Mouse (Mus musculus) stomach, embryonic 14.5 days (tissue): ENCODE results near the gene Adh1. TPM values are rescaled to one million over a fixed set of nuclear protein-coding genes. Genes with fewer than 3 reads are reported as not detected.
A peak's percentile ranks its signal among the peaks of the same experiment; 100 is the strongest.

Experiments
- ATAC-seq: fragments of 200-750 bp; cut with Nextera tagmentation; 2 replicates; pipeline ENCODE4 v1.8.0; 2017; ENCODE audit warnings: low read depth, moderate TSS enrichment; ENCODE audit not compliant: insufficient number of reproducible peaks, insufficient read depth, low FRiP score
- H3K27ac ChIP-seq: fragments of 300-500 bp; sonication (generic); 2 replicates; pipeline ENCODE4 v1.5.1; 2014; ENCODE audit warnings: mild to moderate bottlenecking, low read length, moderate library complexity, mixed read lengths
- H3K27me3 ChIP-seq: fragments of 300-500 bp; sonication (generic); 2 replicates; pipeline ENCODE4 v1.6.1; 2014; ENCODE audit warnings: low read length, control low read depth, mixed read lengths; ENCODE audit not compliant: control insufficient read depth, insufficient read depth
- H3K36me3 ChIP-seq: fragments of 300-500 bp; sonication (generic); 2 replicates; pipeline ENCODE4 v1.6.1; 2014; ENCODE audit warnings: mild to moderate bottlenecking, control low read depth, low read length, moderate library complexity, mixed read lengths; ENCODE audit not compliant: control insufficient read depth, insufficient read depth
- H3K4me1 ChIP-seq: fragments of 300-500 bp; sonication (generic); 2 replicates; pipeline ENCODE4 v1.6.1; 2014; ENCODE audit warnings: low read length, control low read depth, mixed read lengths; ENCODE audit not compliant: control insufficient read depth, insufficient read depth
- H3K4me2 ChIP-seq: fragments of 300-500 bp; sonication (generic); replicated peaks from 2 replicates; pipeline ENCODE4 v1.6.1; 2014; ENCODE audit warnings: low read depth, low read length, control low read depth
- H3K4me3 ChIP-seq: fragments of 300-500 bp; sonication (generic); 2 replicates; pipeline ENCODE4 v1.5.1; 2014; ENCODE audit warnings: low read depth, low read length, control low read depth
- H3K9ac ChIP-seq: fragments of 300-500 bp; sonication (generic); replicated peaks from 2 replicates; pipeline ENCODE4 v1.6.1; 2014; ENCODE audit warnings: low read depth, mild to moderate bottlenecking, control low read depth, low read length, moderate library complexity, mixed read lengths
- H3K9me3 ChIP-seq: fragments of 300-500 bp; sonication (generic); 2 replicates; pipeline ENCODE4 v1.6.1; 2016; ENCODE audit warnings: low read depth, low read length, control low read depth; ENCODE audit not compliant: control insufficient read depth
- WGBS: fragments of 180-500 bp; shearing (Covaris S2); extraction: QIAGEN DNeasy Blood & Tissue Kit; methylation state at CpG from one replicate; pipeline ENCODE4 v1.1.7; 2014; 5-methylcytosine and 5-hydroxymethylcytosine counted together
- polyA plus RNA-seq: library from polyadenylated mRNA; unstranded; fragments of >200 nt; fragmentation: Nextera tagmentation; extraction: Ambion mirVana; gene quantifications from 2 replicates; pipeline ENCODE4 v1.2.1, GENCODE M21; 2014

Gene Adh1
- polyA plus RNA-seq, 1 experiment from 2014 or later: 9.9 TPM

GRCm38 (mm10) chr3:138255780-138256550, 4.8 kb upstream of the Adh1 start:
- H3K4me3 ChIP-seq: no peak overlapping the region
- no peaks in the 10 kb centered on the region for H3K36me3 ChIP-seq
- no peaks in the 10 kb centered on the region for H3K9me3 ChIP-seq
- no peak for ATAC-seq
- no peak overlapping the region for H3K9ac ChIP-seq
- H3K27ac ChIP-seq: no peak overlapping the region
- 59% methylated on average over 9 of the region's 9 CpGs for WGBS
- no peaks in the 10 kb centered on the region for H3K4me1 ChIP-seq
- H3K27me3 ChIP-seq: no peaks in the 10 kb centered on the region
- H3K4me2 ChIP-seq: no peak overlapping the region

- Histone ChIP-seq H3K4me3 (no peak overlapping the region), H3K36me3 (no peaks in the 10 kb centered on the region), H3K9me3 (no peaks in the 10 kb centered on the region), H3K27ac (no peak overlapping the region), H3K27me3 (no peaks in the 10 kb centered on the region), H3K9ac (no peak overlapping the region), H3K4me1 (0 out of 2 replicates have a peak, but pooled peaks cover 3% of the 10 kb centered on the region), H3K4me2 (no peak overlapping the region)
- ATAC-seq: no peak
- WGBS: 29% methylated on average over 4 of the region's 4 CpGs
These were observed 1.8 kb downstream of the Adh1 start for GRCm38 (mm10) chr3:138262568-138262967.

DNA sequence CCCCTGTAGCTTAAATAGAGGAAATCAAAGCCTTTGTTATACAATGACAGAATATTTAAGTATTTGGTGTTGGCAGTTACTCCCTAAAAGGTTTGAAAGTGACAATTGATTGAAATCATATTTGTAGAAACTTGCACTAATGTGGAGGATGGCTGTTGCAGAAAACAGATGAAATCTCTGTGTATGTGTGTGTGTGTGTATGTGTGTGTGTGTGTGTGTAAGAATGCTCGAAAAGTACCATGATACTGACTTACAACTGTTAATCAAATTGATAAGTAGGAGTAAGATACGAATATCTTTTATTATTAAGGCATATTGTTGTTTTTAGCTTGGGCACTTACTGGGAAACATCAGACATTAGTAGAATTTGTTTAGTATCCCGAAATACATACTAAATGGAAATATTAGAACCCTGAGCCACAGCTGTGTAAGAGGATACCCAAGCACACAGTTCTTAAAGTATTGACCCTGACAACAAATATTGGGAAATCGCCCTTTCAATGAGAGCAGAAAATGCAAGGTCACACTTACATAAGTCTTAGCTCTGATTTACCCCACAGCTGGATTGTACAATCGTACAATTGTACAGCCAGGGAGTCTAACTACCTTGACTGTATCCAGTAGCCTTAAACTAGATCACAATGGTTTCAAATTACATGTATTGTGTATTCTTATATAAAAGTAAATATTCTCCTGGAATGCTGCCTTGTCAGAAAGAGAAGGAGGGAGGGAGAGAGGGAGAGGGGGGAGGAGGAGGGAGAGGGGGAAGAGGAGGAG, 2.6 kb downstream of the Adh1 start:
- ATAC-seq: peak; percentile 37; the same call in 1 of the 2 replicates
- no peak overlapping the region for H3K27ac ChIP-seq
- 61% methylated on average over 5 of the region's 5 CpGs for WGBS

DNA sequence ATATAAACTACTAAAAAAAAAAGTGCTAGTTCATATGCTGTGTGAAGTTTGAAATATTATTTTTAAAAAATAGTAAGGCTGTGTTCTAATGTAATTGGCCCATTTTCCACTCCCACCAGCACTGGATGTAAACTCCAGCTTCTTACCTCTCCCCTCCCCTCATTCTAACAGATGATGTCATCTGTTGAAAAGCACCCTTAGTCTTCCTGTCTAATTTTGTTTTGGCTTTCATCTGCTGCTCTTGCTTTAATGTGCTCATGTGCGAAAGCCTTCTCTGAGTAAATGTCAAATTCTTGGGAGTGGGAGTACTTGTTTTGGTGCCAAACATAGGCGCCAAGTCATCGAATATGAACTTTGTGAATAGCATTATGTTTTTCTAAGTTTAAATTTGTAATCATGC, 3.9 kb downstream of the Adh1 start:
- Histone ChIP-seq H3K27ac (no peak overlapping the region), H3K9ac (no peak overlapping the region), H3K4me3 (no peak overlapping the region), H3K9me3 (no peaks in the 10 kb centered on the region), H3K27me3 (no peaks in the 10 kb centered on the region), H3K4me2 (no peak overlapping the region), H3K4me1 (0 out of 2 replicates have a peak, but pooled peaks cover 3% of the 10 kb centered on the region), H3K36me3 (no peaks in the 10 kb centered on the region)
- ATAC-seq: no peak
- WGBS: 51% methylated on average over 3 of the region's 3 CpGs

More for the DNA sequence above, 2.6 kb downstream of the Adh1 start:
- Histone ChIP-seq H3K9ac (no peak overlapping the region), H3K9me3 (no peaks in the 10 kb centered on the region), H3K4me1 (0 out of 2 replicates have a peak, but pooled peaks cover 3% of the 10 kb centered on the region), H3K4me3 (no peak overlapping the region), H3K36me3 (no peaks in the 10 kb centered on the region), H3K27me3 (no peaks in the 10 kb centered on the region), H3K4me2 (no peak overlapping the region)

GRCm38 (mm10) chr3:138270507-138270906, 9.7 kb downstream of the Adh1 start:
- Histone ChIP-seq H3K27me3 (no peaks in the 10 kb centered on the region), H3K27ac (no peak overlapping the region)
- WGBS: 21% methylated on average over 1 of the region's 1 CpGs

DNA sequence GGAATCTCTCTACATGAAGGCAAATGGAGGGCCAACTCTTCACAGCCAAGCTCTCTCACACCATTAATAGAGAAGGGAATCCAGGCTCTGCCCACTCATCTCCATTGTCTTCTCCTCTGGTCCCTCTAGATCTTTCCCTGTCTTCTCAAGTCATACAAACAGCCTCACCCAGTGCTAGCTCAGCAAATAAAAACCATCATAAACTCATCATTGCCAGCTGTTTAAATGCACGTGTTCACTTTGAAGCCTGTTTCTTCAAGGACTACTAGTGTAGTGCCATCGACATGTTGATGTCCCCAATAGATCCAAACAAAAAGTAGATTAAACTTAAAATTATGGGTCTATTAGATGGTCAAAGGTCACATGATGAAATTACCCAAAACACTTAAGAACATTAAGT, 10.5 kb downstream of the Adh1 start:
- H3K4me3 ChIP-seq: no peak overlapping the region
- H3K4me2 ChIP-seq: no peak overlapping the region
- WGBS: 89% methylated on average over 2 of the region's 2 CpGs
- no peaks in the 10 kb centered on the region for H3K4me1 ChIP-seq
- ATAC-seq: no peak
- no peak overlapping the region for H3K9ac ChIP-seq
- H3K27ac ChIP-seq: no peak overlapping the region
- no peaks in the 10 kb centered on the region for H3K36me3 ChIP-seq
- no peaks in the 10 kb centered on the region for H3K27me3 ChIP-seq
- no peaks in the 10 kb centered on the region for H3K9me3 ChIP-seq

More at GRCm38 (mm10) chr3:138270507-138270906, 9.7 kb downstream of the Adh1 start:
- Histone ChIP-seq H3K4me2 (no peak overlapping the region), H3K9me3 (no peaks in the 10 kb centered on the region), H3K36me3 (no peaks in the 10 kb centered on the region), H3K4me1 (no peaks in the 10 kb centered on the region), H3K9ac (no peak overlapping the region), H3K4me3 (no peak overlapping the region)
- no peak for ATAC-seq

- 87% methylated on average over 7 of the region's 7 CpGs for WGBS
- Histone ChIP-seq H3K4me1 (no peaks in the 10 kb centered on the region), H3K27me3 (no peaks in the 10 kb centered on the region), H3K4me3 (no peak overlapping the region), H3K4me2 (no peak overlapping the region), H3K27ac (no peak overlapping the region), H3K9me3 (no peaks in the 10 kb centered on the region), H3K9ac (no peak overlapping the region), H3K36me3 (no peaks in the 10 kb centered on the region)
- no peak for ATAC-seq
These were observed 12.3 kb downstream of the Adh1 start for GRCm38 (mm10) chr3:138273080-138273479.

DNA sequence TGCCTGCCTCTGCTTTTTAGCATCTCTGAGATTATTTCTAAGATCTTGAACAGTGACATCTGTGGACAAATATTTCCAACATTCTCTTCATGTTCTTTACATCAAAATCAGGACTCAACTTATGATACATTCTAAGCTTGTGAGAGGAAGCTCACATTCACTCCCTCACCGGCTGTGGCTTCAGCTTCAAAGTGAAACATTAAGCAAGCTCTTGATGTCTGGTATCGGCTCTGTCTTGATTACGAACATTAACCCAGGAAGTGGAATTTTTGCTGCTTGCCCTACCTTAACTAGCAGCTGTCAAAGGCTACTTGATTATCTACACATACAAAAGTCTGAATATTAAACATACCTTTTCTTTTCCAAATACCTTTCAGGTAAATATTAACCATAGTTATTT, 14.3 kb downstream of the Adh1 start:
- Histone ChIP-seq H3K4me3 (no peak overlapping the region), H3K27me3 (no peaks in the 10 kb centered on the region), H3K9ac (no peak overlapping the region), H3K27ac (no peak overlapping the region), H3K4me2 (no peak overlapping the region), H3K9me3 (no peaks in the 10 kb centered on the region), H3K4me1 (no peaks in the 10 kb centered on the region), H3K36me3 (no peaks in the 10 kb centered on the region)
- ATAC-seq: no peak
- 46% methylated on average over 3 of the region's 3 CpGs for WGBS
